Mouse (Mus musculus) adrenal gland, adult (tissue): ENCODE results near the gene Ccdc177.

Experiments
- DNase-seq, 2 experiments: peaks; one replicate each; pipeline ENCODE4 v3.0.0; 2022 to 2023; ENCODE audit warnings: low spot score in 1 of 2; ENCODE audit not compliant: inconsistent age in 2 of 2

The Ccdc177 gene

DNA sequence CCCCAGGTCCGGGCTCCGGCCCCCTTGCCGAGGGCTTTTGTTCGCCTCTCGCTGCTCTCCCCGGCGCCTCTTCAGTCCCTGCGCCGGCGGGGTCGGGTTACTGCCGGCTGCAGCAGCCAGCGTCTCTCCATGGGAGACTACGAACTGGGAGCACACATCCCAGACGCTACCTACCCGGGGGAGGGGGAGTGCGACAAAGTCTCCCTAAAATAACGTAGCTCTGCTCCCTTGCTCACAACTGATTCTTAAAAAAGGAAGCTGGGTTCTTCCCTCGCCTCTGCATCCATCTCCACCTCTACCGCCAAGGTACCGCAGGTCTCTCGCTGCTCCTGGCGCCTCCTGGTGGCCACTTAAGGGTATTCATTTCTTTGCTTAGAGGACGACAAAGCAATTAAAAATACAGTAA, at the start of gene Ccdc177:
Gene Ccdc177, minus strand, starts transcription at position 292 of the 406 bp plus-strand sequence.
- peak; percentile 69 to 89 for DNase-seq

DNA sequence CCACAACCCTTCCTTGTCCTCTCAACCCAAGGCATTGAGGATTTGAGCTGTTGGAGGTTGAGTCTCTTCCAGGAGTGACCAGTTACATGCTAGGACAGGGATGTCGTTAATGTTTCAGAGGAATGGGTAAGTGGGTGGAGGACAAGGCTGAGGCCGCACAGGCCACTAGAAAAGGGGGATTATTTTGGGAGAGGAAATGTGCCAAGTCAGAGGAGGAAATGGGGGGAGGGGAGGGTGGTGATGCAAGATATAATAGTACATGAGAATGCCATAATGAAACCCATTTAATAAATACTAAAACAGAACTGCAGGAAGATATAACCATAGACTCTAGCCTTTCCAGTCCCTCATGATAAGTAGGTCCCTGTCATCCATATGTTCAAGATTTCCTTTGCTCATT, 49.5 kb upstream of the Ccdc177 start:
- DNase-seq = peak in 1 of 2 experiments; percentile 50

DNA sequence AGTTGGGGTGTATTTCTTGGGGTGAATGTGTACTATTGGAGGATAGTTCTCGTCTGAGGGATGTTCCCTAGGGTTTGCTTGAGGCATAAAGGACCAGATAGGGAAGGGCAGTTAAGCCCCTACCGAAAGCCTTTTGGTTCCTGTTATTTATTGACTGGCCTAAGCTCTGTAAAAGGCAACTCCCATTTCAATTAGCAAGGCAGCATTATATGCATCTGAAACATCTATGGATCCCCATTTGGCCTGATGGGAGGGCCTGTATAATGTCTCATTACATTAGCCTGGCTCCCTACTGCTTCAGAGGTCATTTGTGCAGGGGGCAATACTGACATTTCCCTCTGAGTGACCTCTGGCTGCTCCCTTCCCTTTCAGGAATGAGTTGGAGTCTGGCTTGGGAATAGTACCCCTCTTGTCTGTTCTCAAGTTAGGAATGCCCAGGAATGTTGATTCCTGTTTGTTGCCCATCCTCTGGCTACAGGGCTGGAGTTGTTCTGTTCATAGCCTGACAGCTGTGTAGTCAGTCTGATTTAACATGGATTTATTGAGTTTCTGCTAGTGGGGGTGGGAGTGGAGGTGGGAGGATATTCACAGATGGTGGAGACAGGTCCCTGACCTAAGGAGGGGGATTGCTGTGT, 47.1 kb upstream of the Ccdc177 start:
- no peak for DNase-seq

DNA sequence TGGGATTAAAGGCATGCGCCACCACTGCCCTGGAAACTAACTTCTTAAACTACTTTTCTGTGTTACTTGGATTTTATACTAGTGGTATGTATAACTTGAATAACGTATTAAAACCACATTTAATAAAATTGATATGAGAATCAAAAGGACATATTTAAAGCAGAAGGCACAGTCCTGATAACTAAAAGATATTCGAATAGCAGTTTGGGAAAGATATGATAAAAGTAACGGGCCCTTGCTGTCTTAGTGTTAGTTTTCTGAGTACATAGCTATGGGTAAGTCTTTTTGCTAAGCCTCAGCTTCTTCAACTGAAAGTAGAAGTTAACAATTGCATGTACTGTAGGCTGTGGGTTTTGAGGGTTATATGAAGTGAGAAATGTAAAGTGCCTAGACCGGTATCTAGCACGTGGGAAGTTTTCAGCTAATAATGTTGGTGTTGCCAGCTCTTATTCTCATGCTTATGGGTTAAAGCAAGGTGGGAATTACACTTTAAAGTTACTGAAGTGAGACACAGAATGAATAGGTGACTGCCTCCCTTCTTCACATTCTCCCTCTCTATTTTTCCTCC, 44.5 kb upstream of the Ccdc177 start:
- no peak for DNase-seq

DNA sequence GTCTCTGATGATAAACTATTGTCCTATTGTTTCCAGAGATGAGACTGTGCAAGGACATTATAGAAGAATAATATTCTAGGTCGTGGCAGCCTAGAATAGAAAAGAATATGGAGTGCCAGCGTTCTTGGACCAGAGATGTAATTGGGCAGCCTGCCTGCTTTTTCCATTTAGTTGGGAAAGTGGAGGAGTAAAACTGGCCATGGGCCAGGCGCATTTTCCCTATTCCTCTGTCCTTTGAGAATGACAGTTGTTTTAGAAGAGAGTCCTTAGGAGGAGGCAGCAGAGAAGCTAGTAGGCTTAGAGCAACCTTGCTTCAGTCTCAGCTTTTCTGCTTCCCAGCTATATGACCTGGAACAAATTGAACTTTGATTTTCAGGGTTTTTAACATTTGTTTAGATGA, 43.4 kb upstream of the Ccdc177 start:
- peak; percentile 67 to 87 for DNase-seq

DNA sequence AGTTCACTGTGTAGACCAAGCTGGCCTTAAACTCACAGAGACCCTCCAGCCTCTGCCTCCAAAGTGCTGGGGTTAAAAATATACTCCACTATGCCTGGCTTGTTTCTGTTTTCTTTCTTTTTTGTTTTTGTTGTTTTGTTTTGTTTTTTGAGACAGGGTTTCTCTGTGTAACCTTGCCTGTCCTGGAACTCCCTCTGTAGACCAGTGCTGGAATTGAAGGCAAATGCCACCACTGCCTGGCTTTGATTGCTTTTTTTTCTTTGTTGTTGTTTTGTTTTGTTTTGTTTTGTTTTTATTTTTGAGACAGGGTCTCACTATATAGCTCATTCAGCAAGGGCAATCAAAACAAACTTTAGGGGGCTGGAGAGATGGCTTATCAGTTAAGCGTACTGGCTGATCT, 41.0 kb upstream of the Ccdc177 start:
- DNase-seq = peak in 1 of 2 experiments; percentile 25

DNA sequence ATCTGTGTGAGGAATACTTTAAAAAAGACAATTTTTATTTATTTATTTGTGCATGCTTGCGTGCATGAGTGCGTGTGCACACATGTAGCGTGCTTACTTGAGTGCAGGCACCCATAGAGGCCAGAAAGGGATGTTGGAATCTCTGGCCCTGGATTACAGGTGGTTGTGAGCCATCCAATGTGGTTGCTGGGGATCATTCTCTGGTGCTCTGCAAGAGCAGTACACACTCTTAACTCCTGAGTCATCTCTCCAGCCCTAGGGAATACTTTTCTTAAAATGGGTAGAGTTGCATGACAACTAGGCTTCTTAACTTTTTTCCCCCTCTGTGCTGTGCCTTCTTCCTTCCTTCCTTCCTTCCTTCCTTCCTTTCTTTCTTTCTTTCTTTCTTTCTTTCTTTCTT, 39.7 kb upstream of the Ccdc177 start:
- DNase-seq = no peak

DNA sequence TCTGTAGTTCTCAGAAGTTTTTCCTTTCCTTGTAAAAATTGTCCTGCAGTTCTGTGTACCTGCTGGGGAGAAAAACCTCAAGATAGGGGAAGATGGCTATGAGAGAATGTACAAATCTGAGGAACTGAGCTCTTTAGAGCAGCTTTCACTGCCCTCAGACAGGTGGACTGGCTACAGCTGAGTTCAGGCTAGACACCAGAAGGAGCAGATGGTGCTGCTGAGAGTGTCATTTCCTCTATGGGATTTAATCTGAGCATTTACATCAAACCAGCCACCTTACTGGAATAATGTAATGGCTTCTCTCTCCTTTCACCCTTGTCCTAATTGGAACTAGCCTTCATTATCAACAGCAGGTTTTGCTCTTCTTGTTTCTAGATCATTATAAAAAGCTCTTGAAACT, 37.8 kb upstream of the Ccdc177 start:
- DNase-seq = peak in 1 of 2 experiments; percentile 19

DNA sequence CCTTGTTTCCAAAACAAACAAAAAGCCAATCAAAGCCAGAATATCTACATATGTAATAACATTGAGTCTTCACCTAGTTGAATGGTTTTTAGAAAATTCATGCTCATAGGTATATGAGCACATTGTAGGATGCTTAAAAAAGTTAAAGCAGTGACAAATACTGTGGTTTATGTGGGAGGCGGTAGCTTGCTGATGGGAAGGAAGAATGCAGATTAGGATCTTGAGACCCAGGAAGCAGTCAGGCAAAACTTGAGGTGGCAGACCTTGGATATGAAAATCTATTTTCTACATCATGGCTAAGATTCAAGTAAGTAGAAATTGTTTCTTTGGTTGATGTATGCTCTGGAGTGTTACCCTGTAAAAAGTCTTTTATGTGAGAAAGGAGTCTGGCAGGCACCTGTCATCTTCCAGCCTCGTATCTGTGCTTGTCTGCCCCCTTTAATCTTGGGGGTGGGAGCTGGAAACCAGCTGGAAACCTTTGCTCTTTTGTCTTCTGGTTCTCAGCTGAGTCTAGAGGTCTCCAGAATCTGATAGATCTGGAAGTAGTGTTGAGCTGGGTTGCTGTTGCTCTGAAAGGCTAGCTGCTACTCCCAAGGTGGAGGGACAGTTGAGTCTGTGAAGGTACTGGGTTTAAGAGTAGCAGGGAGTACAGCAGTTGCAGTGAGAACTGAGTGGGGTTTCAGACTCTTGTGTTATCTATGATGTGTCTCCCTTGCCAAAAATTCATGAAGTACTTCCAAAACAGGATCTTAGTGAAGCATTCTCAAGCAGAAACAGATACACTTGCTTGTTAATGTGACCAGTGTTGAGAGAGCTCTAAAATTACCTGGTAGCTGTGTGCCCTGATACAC, 34.7 kb upstream of the Ccdc177 start:
- DNase-seq = peak in 1 of 2 experiments; percentile 40

DNA sequence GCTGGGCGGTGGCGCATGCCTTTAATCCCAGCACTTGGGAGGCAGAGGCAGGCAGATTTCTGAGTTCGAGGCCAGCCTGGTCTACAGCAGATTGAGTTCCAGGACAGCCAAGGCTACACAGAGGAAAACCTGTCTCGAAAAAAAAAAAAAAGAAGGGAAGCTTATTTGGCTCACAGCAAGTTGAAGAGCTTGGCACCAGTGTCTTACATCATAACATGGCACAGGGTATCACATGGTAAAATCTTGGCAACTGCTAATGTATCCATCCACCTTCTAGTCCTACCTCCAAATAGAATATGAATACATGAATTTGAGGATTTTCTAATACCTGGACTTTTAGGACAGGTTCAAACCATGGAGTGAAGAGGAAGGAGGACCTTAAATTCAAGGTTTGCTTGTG, 34.0 kb upstream of the Ccdc177 start:
- peak in 1 of 2 experiments; percentile 24 for DNase-seq

DNA sequence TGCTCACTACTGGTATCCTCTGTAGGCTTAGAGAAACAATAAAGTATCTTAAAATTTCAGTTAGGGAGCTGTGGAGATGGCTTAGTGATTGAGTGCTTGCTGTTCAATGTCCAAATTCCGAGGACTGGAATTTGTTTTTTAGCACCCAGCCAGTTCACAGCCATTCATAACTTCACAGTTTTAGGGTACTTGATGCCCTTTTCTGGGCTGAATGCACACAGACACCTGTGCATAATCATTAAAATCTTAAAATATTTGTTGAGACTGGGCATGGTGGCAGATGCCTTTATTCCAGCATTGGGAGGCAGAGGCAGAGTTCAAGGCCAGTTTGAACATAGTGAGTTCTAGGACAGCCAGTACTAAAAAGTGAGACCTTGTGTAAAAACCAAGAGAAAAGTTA, 33.0 kb upstream of the Ccdc177 start:
- peak in 1 of 2 experiments; percentile 33 for DNase-seq

DNA sequence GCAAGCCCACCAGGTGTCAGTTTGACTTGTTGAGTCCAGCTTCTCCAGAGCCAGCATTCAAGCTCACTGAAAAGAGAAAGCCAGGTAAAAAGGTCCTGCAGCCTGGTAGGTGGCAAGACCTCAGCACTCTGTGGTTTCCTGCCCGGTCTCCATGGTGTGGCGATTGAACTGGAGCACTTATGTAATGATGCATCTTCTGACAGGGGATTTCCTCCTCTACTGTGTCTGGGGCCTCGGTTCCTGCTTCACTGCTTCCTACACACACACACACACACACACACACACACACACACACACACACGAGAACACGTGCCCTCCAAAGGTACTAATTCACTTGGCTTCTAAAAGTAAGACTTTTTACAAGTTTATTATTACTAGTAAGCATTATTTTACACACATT, 32.4 kb upstream of the Ccdc177 start:
- DNase-seq = peak; percentile 59 to 79

DNA sequence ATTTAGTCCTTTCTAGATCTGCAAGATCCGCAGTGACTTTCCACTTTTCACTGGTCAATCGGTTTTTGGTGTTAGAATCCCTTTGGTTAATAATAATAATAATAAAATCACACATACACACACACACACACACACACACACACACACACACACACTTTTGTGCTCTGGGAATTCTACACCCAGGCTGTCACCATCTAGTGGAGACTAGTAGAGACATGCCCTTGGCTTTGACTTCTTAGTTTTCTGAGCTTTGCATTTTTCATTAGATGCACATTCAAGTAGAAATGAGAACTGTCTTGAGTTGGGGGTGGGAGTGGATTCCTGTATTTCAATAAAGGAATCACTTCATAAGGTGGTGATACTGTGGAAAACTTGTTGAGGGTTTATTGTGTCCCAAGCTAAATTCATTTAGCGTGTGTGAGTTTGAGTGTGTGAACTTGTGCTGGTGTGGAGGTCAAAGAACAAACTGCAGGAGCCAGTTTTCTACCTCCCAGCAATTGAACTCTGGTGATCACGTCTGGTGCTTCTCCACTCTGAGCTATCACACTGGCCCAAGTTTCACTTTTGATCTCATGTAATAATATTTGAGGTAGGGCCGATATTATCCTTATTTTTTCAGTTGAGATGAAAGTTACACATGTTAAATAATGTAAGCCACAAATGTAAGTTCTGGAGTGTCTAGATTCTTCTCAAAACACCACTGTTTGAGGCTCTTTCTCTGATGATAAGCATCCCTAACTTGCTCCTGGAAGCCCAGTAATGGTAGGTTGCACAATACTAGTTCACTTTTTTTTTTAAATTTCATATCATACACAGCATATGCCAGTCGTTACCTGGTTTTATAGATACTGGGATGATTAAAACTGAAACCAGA, 31.3 kb upstream of the Ccdc177 start:
- DNase-seq = peak in 1 of 2 experiments; percentile 75

DNA sequence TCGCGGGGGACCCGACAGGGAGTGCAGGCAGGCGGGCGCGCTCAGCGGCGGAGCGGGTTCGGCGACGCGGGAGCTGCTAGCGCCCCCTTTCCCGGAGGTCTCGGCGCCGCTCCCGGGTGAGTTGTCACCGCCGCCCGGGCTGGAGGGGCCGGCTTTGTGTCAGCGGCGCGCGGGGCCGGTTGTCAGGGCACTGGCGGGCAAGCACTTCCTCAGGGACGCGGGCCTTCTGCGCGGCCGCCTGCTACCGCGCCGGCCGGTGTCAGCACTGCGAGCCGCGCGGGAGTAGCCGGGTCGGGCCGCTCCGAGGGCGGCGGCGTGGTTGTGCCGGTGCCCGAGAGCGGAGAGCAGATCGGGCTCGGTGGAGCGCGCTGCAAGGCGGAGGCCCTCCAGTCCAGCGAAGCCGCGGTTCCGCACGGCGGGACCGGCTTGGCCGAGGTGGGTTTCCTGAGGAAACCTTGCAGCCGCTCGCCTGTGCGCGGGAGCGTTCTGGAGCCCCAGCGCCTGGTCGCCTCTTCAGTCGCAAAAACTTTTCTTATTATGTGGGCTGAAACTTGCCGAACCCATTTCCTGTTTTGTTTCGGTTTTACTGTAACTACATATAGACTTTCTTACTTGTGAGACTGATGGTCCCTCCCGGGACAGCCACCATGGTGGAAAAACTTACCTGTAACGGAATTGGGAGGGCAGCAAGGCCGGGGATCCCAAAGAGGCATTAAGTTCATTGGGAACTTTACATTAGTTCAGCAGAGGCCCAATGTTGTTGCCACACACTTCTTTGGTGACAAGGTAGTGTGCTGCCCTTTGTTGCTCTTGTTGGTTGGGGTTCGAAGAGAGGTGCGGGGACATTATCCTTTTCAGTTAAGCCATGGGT, 30.4 kb upstream of the Ccdc177 start:
- DNase-seq = no peak

DNA sequence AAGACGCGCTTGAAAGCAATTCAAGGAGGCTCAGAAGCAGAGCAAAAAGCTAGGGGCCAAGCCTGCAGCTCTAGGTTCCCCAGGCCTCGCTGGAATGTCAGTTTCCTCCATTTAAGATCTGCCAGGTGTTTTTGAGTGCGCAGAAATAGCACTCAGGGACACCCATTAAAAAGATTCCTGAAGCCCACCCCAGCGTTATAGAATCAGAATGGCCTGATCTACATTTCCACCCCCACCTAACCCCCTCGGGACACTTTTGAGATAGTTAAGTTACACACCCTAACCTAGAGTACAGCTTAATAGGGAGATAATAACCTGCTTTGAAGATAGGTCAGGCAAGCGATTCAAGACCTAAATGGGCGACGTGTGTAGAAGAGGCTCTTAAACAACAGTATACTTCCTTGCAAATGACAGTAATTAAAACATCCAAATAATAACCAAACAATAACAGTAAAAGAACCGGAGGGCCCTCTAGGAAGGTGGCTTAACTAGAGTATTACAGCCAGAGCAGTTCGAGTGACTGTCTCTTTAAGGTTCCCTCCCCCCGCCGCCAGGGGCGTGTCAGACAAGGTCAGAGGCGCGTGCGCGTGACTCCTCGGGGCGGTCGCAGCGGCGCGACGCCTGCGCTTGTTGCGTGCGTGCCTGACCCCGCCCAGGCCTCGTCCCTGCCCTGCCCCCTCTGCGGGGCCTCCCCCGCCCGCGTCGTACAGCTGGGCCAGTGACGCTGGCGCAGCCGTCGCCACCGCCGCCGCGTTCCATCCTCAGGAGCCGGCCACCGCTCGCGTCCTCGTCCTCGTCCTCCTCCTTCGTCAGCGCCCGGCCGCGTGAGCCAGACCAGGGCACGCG, 29.6 kb upstream of the Ccdc177 start, which contains the start of gene Susd6:
Gene Susd6, plus strand, starts transcription at position 662 of the 846 bp plus-strand sequence.
- peak; percentile 99 for DNase-seq

DNA sequence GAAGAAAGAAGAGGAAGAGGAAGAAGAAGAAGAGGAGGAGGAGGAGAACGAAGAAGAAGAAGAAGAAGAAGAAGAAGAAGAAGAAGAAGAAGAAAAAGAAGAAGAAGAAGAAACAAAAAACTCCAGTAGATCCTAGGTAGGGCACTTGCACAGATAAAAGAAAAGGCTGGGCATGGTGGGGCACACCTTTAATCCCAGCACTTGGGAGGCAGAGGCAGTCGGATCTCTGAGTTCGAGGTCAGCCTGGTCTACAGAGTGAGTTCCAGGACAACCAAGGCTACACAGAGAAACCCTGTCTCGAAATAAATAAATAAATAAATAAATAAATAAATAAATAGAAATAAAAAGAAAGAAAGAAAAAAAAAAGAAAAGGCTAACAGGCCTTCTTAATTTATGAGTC, 28.8 kb upstream of the Ccdc177 start:
- DNase-seq = peak in 1 of 2 experiments; percentile 32

DNA sequence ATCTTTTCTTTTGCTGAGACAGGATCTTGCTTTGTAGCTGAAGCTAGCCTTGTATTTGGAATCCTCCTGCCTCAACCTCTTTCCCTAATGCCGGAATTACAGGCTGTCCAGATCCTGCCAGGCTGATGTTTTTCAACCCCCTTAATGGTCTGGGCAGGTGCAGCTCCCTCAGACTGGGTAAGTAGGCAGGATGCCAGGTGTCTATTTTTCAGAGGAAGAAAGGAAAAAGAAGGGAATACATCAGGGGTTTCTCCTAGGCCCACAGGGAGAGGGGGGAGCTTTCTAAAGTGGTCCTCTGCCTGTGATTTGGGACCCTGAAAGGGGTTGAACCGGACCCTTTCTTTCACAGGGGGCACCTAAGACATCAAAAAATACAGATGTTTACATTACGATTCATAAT, 27.7 kb upstream of the Ccdc177 start:
- DNase-seq = peak in 1 of 2 experiments; percentile 30

DNA sequence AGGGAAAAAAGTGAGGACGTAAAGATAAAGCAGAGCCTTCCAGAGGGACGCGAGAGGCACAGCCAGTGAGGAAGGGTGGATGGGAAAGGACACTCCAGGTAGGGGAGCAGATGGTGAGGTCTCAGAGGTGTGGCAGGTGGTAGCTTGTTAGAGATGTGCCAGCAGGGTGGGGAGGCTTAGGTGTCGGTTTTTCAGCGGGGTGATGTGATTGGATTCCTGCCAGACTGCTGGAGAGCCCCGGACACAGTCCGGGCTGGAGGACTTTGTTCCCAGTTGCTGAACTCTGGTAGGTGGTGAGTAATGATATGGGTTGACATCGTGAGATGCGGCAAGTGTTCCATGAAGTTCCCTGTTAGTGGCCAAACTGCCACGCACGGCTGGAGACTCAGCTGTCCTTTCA, 27.1 kb upstream of the Ccdc177 start:
- no peak for DNase-seq

DNA sequence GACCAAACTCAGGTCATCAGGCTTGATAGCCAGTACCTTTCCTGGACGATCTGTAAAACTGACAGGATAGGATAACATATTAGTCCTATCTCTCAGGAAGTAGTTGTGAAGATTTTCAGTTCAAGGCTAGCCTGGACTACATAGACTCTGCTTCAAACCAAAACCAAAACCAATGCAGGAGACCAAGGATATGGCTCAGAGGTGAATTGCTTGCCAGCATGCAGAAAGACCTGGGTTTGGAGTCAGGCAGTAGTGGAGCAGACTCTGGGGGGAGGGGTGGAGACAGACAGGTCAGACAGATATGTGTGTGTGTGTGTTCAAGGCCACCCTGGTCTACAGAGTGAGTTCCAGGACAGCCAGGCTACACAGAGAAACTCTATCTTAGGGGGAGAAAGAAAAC, 26.1 kb upstream of the Ccdc177 start:
- DNase-seq = no peak
